Mouse (Mus musculus) right cerebral cortex, adult 2 months (tissue): ENCODE measurements at regions not wholly inside any gene's neighbourhood (a gene's known extent, or its start where the extent isn't known, plus 50 kb on each side); places are given as distances from the start of the nearest gene placed in this dataset.
"Not testable (repeated sequence)": the region's sequence is repeated elsewhere in the genome, so short reads cannot be mapped to it uniquely, and the experiment has no call there.

ENCODE experiments used
- DNase-seq, 2 experiments: peaks; one replicate each; pipeline ENCODE4 v3.0.0; 2021 to 2022; ENCODE audit warnings: low spot score in 2 of 2

- no peak for DNase-seq
These were observed 172.0 kb upstream of the Slc25a13 start for GRCm38 (mm10) chr6:6388835-6389440.

GRCm38 (mm10) chr6:6387571-6387970 is 170.6 kb upstream of the Slc25a13 start:
- no peak for DNase-seq

- no peak for DNase-seq
These were observed 168.0 kb upstream of the Slc25a13 start for GRCm38 (mm10) chr6:6384971-6385370.

GRCm38 (mm10) chr6:6384441-6384840 is 167.5 kb upstream of the Slc25a13 start:
- no peak for DNase-seq

GRCm38 (mm10) chr6:6372421-6372820 is 155.4 kb upstream of the Slc25a13 start:
- DNase-seq = no peak

GRCm38 (mm10) chr6:6371444-6372093 is 154.6 kb upstream of the Slc25a13 start:
- no peak for DNase-seq

GRCm38 (mm10) chr6:6364037-6364436 is 147.1 kb upstream of the Slc25a13 start:
- DNase-seq = no peak

- no peak for DNase-seq
These were observed 145.8 kb upstream of the Slc25a13 start for GRCm38 (mm10) chr6:6362678-6363354.

- not testable (repeated sequence) for DNase-seq
These were observed 144.2 kb upstream of the Slc25a13 start for GRCm38 (mm10) chr6:6361181-6361580.

GRCm38 (mm10) chr6:6357477-6357876 is 140.5 kb upstream of the Slc25a13 start:
- DNase-seq = no peak

- DNase-seq = no peak
These were observed 140.0 kb upstream of the Slc25a13 start for GRCm38 (mm10) chr6:6356967-6357366.

- no peak for DNase-seq
These were observed 118.3 kb upstream of the Slc25a13 start for GRCm38 (mm10) chr6:6335251-6335650.

- DNase-seq = no peak
These were observed 113.3 kb upstream of the Slc25a13 start for GRCm38 (mm10) chr6:6330271-6330670.

- no peak for DNase-seq
These were observed 108.5 kb upstream of the Slc25a13 start for GRCm38 (mm10) chr6:6325516-6325915.

- no peak for DNase-seq
These were observed 99.8 kb upstream of the Slc25a13 start for GRCm38 (mm10) chr6:6316725-6317124.

- DNase-seq = peak; percentile 7 to 12
These were observed 96.2 kb upstream of the Slc25a13 start for GRCm38 (mm10) chr6:6313171-6313570.

- no peak for DNase-seq
These were observed 93.2 kb upstream of the Slc25a13 start for GRCm38 (mm10) chr6:6310213-6310612.

GRCm38 (mm10) chr6:6307618-6308017 is 90.6 kb upstream of the Slc25a13 start:
- no peak for DNase-seq

GRCm38 (mm10) chr6:6303767-6304166 is 86.8 kb upstream of the Slc25a13 start:
- DNase-seq = no peak

- DNase-seq = no peak
These were observed 84.1 kb upstream of the Slc25a13 start for GRCm38 (mm10) chr6:6301001-6301510.

- DNase-seq = no peak
These were observed 82.2 kb upstream of the Slc25a13 start for GRCm38 (mm10) chr6:6298867-6299852.

GRCm38 (mm10) chr6:6295551-6295950 is 78.6 kb upstream of the Slc25a13 start:
- not testable (repeated sequence) for DNase-seq
